Mouse (Mus musculus) lung, postnatal 10 days (tissue): Measurements from ENCODE around the gene Olfr1502.
"Not testable (repeated sequence)": the region's sequence is repeated elsewhere in the genome, so short reads cannot be mapped to it uniquely, and the experiment has no call there.

Source experiments
- DNase-seq: peaks from one replicate; pipeline ENCODE4 v3.0.0; 2021

Olfr1502 gene

GRCm38 (mm10) chr19:13861495-13861894 lies at the start of gene Olfr1502:
Gene Olfr1502, plus strand, starts transcription at chr19:13861795.
- DNase-seq, result no peak

DNA sequence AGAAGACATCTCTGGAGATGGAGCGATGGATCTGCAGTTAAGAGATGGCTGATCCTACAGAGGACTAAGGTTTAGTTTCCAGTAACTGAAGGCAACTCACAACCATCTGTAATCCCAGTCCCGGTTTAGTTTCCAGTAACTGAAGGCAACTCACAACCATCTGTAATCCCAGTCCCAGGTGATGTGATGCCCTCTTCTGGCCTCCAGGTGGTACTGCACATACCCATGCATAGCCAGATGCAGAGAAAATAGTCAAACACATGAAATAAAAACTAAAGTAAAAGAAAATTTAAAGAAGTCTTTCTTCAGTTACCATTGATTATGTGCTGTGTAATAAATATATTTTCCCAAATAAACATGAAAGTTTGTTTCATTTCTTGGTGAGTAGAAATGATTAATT lies 48.8 kb upstream of the Olfr1502 start:
- no peak for DNase-seq

- DNase-seq, result no peak
Measured at GRCm38 (mm10) chr19:13818827-13819226, 42.8 kb upstream of the Olfr1502 start.

DNA sequence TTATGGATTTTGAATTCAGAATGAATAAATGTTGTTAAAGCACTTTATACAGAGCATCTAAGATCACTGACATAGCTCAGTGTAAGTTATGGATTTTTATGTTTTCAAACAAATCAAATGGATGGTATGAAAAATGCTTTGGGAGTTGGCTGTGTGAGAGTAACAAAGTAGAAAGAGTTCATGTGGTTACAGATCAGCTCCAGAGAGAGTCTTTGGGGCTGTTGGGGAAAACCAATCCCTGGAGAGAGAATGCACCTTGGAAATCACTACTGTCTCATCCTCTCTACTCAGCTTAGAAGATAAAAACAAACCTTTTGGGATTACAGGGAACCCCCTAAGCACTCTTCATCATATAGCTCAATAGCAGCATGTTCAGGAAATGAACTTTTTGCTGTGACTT lies 42.2 kb upstream of the Olfr1502 start, which contains the start of gene Olfr1499:
Olfr1499 (minus strand) TSS at position 101 of the 400 bp plus-strand sequence.
- no peak for DNase-seq

- no peak for DNase-seq
Measured at GRCm38 (mm10) chr19:13820847-13821246, 40.7 kb upstream of the Olfr1502 start.

DNA sequence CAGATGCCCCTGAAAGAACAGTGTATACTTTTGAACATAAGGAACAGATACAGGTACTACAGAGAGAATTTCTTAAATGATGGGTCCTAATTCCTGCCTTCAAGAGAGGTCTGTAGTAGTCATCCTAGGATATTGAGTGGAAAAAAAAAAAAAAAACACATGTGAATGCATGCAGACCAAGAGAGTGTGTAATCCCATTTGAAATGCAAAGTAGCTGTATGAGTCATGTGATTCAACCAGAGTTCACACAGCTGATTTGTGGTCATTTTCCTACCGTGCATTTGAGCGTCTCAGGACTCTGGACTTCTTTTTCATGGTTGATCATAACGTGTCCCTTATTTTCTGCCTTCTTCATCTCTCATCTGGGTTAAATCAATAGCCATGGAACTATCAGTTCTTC lies 33.1 kb upstream of the Olfr1502 start:
- DNase-seq, result no peak

- no peak for DNase-seq
Measured at GRCm38 (mm10) chr19:13830388-13830787, 31.2 kb upstream of the Olfr1502 start, which contains the start of gene Olfr1500. Gene Olfr1500, minus strand, starts transcription at chr19:13830488.

DNA sequence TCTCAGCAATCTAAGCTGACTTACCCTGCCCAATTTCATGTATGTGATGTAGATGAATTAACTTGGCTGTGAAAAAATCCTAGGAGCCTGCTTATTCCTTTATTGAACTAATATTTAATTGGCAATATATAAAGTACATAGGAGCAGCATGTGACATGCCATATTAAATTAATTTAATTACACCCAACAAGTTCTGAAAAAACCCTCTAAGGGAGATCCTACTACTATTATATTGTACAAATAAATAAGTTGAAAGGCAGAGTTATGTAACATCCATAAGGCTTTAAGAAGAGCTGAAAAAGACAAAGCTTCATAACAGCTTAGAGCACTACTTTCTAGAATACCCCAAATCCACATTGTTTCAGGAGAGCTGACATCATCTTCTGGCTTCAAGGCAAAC lies 11.0 kb upstream of the Olfr1502 start, which contains the start of gene Olfr1501:
Olfr1501 (minus strand) TSS at position 101 of the 400 bp plus-strand sequence.
- not testable (repeated sequence) for DNase-seq

DNA sequence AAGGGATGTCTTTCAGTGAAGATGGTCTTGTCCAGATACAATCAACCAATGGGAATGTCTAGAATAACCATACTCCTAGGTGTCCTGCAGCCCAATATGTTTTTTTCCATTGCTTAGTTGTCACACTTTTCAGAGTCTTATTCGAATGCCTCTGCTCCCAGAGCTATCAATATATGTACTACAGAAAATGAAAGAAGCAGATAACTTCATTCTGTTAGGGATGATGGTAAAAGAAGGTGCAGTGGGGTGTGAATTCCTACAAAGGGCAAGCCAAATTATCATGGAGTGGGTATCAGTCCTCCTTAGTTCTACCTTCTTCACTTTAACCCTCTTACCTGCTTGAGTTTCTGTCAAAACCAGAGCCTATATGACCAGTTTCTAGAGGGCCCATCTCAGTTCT lies 36.2 kb downstream of the Olfr1502 start, which contains the start of gene Olfr1504:
Olfr1504 (minus strand) TSS at position 101 of the 400 bp plus-strand sequence.
- no peak for DNase-seq
